Mouse (Mus musculus) spleen, postnatal 10 days (tissue): Measurements from ENCODE around the gene Olfr1443.
A peak's percentile ranks its signal among the peaks of the same experiment; 100 is the strongest.
"Not testable (repeated sequence)": the region's sequence is repeated elsewhere in the genome, so short reads cannot be mapped to it uniquely, and the experiment has no call there.

Experiments used
- DNase-seq, 2 experiments: peaks; one replicate each; pipeline ENCODE4 v3.0.0; 2021 to 2022; ENCODE audit warnings: low spot score in 2 of 2

The Olfr1443 gene

GRCm38 (mm10) chr19:12677812-12678211, at the start of gene Olfr1443:
Gene Olfr1443, plus strand, starts transcription at chr19:12678112.
- DNase-seq, result no peak

DNA sequence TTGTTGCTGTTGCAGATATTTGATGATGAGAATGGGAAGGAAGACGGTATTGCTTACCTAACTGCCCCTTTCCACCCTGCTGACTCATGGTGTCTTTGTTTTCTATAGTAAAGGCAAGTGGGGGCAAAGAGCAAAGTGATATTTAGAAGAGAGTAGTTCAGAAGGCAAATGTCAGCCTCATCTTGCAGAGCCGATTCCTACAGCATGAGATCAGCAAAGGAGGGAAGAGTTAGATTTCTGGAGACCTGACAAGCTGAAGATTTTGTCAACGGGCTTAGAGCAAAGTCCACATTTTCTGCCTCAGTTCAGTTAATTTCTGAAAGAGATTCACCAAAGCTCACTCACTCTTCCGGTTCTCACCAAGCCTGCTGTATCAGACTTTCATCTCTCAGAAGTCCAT, 44.7 kb upstream of the Olfr1443 start, which contains the start of gene Glyat:
Gene Glyat (plus strand): TSS at position 133 of the 400 bp plus-strand sequence.
- DNase-seq, result no peak

- DNase-seq, result no peak
Measured at GRCm38 (mm10) chr19:12634259-12634658, 43.7 kb upstream of the Olfr1443 start.

GRCm38 (mm10) chr19:12634963-12635362, 42.9 kb upstream of the Olfr1443 start:
- DNase-seq, result no peak

DNA sequence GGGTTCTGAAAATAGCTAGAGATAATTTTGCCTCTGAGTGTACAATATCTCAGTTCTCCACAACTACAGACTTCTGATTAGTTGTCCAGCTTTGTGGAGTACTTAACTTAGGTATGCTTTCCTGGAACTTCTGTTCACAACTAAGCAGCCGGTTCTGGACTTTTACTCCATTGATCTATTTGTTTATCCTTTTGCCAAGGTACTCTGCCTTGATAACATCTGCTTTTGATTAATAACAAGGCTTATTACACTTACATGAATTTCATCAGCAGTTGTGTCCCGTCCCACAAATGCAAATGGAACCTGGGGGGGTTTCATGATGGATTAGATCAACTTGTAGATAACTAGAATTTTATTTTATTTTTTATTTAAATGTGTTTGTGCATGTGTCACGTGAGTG, 41.0 kb upstream of the Olfr1443 start:
- no peak for DNase-seq

- no peak for DNase-seq
Measured at GRCm38 (mm10) chr19:12638049-12638448, 39.9 kb upstream of the Olfr1443 start.

DNA sequence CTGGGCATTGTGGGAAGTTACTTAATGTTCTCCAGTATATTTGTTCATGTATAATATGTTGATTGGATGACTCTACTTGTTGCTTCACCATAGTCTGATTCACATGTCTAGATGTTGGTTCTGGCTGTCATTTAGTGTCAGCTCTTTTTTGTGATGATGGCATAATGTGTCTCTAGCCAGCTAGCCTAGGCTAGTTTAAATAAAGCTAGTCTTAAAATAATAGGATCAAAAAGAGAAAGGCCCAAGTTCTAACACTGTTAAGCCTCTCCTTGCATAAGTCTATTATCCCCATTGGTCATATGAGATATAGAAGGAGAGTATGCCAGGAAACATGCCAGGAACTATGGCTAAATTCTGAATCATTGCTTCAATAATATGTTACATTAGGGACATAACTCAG, 28.4 kb upstream of the Olfr1443 start:
- no peak for DNase-seq

GRCm38 (mm10) chr19:12666156-12666555, 11.8 kb upstream of the Olfr1443 start:
- no peak for DNase-seq

DNA sequence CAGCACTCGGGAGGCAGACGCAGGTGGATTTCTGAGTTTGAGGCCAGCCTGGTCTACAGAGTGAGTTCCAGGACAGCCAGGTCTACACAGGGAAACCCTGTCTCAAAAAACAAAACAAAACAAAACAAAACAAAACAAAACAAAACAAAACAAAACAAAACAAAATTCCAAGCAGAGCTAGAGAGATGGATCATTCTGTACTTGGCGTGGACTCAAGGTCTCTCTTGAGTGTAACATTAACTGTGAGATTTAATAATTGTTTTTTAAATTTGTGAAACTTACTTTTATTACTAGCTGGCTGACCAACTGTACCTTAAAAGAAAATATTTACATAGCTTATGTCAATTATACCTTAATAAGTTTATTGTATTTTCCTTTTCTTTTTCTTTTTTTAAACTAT, 9.3 kb upstream of the Olfr1443 start:
- not testable (repeated sequence) for DNase-seq

DNA sequence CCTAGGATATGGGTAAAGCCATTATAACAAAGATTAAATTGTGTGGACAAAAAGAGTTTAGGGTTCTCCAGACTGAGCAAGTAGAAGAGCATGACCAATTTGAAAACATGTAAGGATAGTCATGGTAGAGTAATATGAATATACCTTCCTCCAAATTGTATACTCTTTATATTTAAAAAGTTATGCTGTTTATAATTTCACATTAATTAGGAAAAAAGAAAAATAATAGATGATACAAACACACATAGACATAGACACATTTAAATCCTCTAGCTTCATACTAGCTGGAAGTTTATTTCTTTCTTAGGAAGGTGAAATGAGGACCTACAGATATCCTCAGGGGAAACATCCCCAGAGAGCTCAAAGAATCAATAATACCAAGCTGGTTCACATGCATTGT, 7.8 kb upstream of the Olfr1443 start, which contains the start of gene Olfr1442:
Gene Olfr1442 (plus strand): TSS at position 301 of the 400 bp plus-strand sequence.
- no peak for DNase-seq

- DNase-seq, result no peak
Measured at GRCm38 (mm10) chr19:12671051-12671450, 6.9 kb upstream of the Olfr1443 start.

DNA sequence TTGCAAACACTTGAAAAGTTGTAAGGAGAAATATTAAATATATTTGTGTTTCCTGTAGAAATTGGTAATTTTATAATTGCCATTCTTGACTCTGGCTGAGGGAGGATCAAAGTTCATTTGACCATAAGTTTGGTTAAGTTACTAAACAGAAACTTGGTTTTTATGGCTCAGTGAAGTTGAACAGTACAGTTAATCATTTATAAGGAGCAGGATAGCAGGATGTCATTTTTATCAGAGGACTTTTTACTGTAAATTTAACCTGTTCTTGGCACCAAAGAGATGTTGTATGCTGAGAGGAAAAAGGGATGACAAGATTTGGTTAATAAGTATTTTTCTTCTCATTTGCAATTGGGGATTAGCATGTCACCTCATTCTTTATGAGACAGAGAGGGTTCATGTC, 6.7 kb downstream of the Olfr1443 start:
- DNase-seq, result no peak

DNA sequence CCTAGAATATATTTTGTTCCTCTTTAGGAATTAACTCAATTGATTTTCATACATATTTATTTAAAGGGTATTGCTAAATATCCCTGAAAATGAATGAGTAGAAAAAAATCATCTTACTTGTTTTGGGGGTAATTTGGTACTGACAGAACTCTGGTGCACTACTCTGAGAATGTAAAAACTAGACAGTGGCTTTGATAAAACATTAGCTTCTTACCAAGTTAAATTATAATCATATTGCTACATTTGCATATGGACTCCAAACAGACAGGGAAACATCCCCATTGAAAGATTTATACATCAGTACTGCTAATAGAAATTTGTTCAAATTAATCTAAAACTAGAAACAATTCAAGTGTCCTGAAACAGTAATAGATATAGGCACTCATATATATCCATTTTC, 7.3 kb downstream of the Olfr1443 start:
- no peak for DNase-seq

DNA sequence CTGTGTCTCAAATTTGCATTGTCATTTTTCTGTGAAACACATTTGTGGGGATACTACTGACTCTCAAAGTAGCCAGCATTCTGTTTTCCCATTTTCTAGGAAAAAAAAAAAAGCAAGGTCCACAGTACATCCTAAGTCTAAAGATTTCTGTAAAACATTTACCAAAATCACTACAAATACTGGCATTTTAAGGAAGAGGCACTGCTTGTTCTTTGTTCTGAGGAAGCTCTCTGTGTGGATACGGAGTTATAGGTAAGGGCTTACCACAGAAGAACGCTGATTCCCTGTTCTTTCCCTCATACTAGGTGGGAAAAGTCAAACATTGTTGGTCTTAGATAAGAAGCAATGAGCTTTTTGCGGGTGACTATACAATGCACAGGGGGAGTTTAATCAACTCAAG, 17.7 kb downstream of the Olfr1443 start, which contains the start of gene Keg1:
Gene Keg1 (plus strand): TSS at position 197 of the 400 bp plus-strand sequence.
- DNase-seq, result no peak

DNA sequence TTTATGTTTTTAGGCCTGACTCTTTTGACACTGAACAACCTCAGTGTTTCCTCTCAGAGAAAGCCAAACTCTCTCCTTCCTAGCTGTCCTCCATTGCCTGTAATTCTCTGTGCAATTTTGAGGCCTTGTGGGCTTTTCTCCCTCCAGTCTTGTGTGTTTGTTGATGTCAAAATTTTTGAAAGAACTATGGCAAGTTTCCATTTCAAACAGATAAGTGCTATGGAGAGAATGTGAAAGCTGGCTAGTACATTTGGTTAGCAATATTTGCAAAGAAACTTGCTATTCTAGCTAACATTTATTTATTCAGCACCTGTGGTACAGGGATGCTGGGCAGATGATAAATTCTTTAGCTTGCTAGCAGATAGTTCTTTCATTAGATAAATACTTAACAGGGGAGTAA, 18.3 kb downstream of the Olfr1443 start:
- no peak for DNase-seq

DNA sequence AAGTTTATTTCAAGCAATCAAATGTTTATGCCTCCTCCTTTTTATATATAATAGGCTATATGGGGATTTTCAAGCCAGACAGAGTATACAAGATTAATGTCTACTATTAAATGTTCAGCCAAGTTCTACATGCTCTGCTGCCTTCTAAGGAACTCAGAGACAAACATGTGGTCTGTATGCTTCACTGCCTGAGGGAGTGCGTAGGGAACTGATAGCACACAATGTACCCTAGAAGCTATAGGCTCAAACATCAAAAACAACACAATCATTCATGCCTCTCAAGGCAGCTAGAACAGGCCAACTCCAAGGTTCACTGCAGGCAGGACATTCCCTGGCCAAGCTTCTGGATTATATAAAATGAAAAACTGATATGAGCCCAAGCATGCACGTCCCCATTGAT, 30.5 kb downstream of the Olfr1443 start:
- no peak for DNase-seq

- DNase-seq, result no peak
Measured at GRCm38 (mm10) chr19:12708986-12709385, 31.1 kb downstream of the Olfr1443 start.

- no peak for DNase-seq
Measured at GRCm38 (mm10) chr19:12719189-12719588, 41.3 kb downstream of the Olfr1443 start.

DNA sequence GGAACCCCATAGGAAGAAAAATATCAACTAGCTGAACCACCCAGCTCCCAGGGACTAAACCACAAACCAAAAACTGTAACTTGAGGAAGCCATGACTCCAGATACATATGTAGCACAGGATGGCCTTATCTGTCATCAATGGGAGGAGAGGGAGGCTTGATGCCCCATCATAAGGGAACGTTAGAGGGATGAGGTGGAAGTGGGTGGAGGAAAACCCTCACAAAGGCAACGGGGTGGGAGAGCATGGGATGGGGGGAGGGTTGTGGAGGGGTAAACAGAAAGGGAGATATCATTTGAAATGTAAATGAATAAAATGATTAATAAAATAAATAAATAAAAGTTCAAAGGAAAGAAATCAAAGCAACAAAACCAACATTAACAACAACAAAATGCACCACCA, 42.6 kb downstream of the Olfr1443 start:
- no peak for DNase-seq

GRCm38 (mm10) chr19:12720919-12721318, 43.0 kb downstream of the Olfr1443 start:
- DNase-seq, result not testable (repeated sequence)

DNA sequence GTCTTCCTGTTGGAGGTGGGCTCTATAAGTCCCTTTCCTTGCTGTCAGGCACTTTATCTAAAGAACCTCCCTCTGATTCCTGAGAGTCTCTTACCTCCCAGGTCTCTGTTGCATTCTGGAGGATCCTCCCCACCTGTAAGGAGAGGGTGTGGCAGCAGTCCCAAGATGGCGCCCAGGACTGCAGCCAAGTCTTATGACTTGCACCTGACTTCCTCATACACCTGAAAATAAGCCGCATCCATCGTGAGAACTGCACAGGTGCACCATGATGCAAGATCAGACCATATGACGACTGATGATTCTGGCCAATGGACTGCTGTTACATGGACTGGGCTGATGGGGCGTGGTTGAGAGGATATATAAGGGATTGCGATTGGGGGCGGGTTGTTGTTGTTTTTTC, 43.7 kb downstream of the Olfr1443 start:
- DNase-seq, result not testable (repeated sequence)

DNA sequence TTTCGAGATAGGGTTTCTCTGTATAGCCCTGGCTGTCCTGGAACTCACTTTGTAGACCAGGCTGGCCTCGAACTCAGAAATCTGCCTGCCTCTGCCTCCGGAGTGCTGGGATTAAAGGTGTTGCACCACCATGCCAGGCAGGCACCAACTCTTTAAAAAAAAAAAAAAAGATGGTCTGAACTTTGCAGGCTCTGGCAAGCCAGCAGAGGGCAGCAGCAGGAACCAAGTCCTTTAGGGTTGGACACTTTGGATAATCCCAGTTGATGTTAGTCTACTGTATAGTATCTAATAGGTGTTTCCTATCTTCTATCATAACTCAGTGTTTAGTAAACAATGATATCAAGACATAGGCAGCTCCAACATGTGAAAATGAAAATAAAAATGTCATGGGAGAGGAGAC, 44.4 kb downstream of the Olfr1443 start:
- peak; percentile 5 to 46 for DNase-seq

DNA sequence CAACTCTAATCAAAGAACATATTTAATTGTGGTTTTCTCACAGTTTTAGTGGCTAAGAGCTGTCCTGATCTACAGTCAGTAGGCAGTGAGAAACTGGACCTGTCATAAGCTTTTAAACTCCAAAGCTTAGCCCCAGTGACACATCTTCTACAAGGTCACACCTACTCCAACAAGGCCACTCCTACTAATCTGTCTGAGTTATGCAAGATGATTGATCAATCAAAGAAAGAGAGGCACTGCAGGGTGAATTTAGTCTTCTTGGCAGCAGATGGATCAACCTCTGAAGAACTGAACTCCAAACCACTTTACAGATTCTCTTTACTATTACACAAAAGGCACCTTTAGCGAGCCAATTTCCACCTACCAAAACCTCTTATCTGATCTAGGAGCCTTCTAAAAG, 47.9 kb downstream of the Olfr1443 start:
- DNase-seq, result no peak

DNA sequence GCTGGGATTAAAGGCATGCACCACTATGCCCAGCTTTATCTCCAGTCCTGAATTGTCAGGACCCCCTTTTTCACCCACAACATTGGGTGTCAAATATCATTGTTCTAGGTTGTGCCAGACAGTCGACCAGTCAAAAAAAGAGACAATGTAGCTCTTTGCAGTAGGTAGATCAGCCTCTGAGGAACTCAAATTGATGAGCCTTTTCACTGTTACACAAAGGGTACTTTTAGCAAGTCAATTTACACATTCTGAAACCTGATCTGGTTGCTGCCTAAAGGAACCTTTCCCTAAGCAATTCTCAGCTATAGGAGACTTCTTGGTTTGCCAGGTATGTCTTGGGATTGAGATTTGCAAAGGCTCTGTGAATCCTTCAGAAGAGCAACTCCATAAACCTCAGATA, 53.1 kb downstream of the Olfr1443 start:
- no peak for DNase-seq
